Mouse (Mus musculus) kidney, embryonic 14.5 days (tissue): ENCODE measurements around the gene Wdr13. TPM values are rescaled to one million over a fixed set of nuclear protein-coding genes. Genes with fewer than 3 reads are reported as not detected.
"Not testable (repeated sequence)": the region's sequence is repeated elsewhere in the genome, so short reads cannot be mapped to it uniquely, and the experiment has no call there.

Experiments used
- ATAC-seq: fragments of 200-750 bp; cut with Nextera tagmentation; 2 replicates; pipeline ENCODE4 v1.8.0; 2017; ENCODE audit warnings: moderate number of reproducible peaks, mild to moderate bottlenecking, moderate TSS enrichment, moderate library complexity; ENCODE audit not compliant: low FRiP score, low TSS enrichment
- H3K27ac ChIP-seq: fragments of 300-500 bp; sonication (generic); 2 replicates; pipeline ENCODE4 v1.5.1; 2014; ENCODE audit warnings: low read depth, mild to moderate bottlenecking, low read length, moderate library complexity, mixed read lengths
- H3K27me3 ChIP-seq: fragments of 300-500 bp; sonication (generic); 2 replicates; pipeline ENCODE4 v1.6.1; 2014; ENCODE audit warnings: mild to moderate bottlenecking, low read length; ENCODE audit not compliant: control insufficient read depth, insufficient read depth
- H3K36me3 ChIP-seq: fragments of 300-500 bp; sonication (generic); 2 replicates; pipeline ENCODE4 v1.6.1; 2014; ENCODE audit warnings: low read length, mixed read lengths; ENCODE audit not compliant: control insufficient read depth, insufficient read depth
- H3K4me1 ChIP-seq: fragments of 300-500 bp; sonication (generic); 2 replicates; pipeline ENCODE4 v1.6.1; 2014; ENCODE audit warnings: low read length, mixed read lengths; ENCODE audit not compliant: control insufficient read depth, insufficient read depth
- H3K4me2 ChIP-seq: fragments of 300-500 bp; sonication (generic); replicated peaks from 2 replicates; pipeline ENCODE4 v1.6.1; 2014; ENCODE audit warnings: low read depth, mild to moderate bottlenecking, low read length
- H3K4me3 ChIP-seq: fragments of 300-500 bp; sonication (generic); 2 replicates; pipeline ENCODE4 v1.5.1; 2014; ENCODE audit warnings: mild to moderate bottlenecking, low read length
- H3K9ac ChIP-seq: fragments of 300-500 bp; sonication (generic); 2 replicates; pipeline ENCODE4 v1.6.1; 2014; ENCODE audit warnings: low read depth, mild to moderate bottlenecking, low read length, moderate library complexity
- H3K9me3 ChIP-seq: fragments of 300-500 bp; sonication (generic); 2 replicates; pipeline ENCODE4 v1.6.1; 2016; ENCODE audit warnings: low read length; ENCODE audit not compliant: control insufficient read depth
- WGBS: fragments of 180-500 bp; shearing (Covaris S2); extraction: QIAGEN DNeasy Blood & Tissue Kit; methylation state at CpG from one replicate; pipeline ENCODE4 v1.1.7; 2014; 5-methylcytosine and 5-hydroxymethylcytosine counted together
- polyA plus RNA-seq: library from polyadenylated mRNA; unstranded; fragments of >200 nt; fragmentation: Nextera tagmentation; extraction: Ambion mirVana; gene quantifications from 2 replicates; pipeline ENCODE4 v1.2.1, GENCODE M21; 2014

Gene Wdr13
- polyA plus RNA-seq, 1 experiment from 2014 or later, result 21.3 TPM

GRCm38 (mm10) chrX:8123821-8124470 lies 8.7 kb downstream of the Wdr13 start:
- ATAC-seq, result no peak
- H3K4me1 ChIP-seq, result no peaks in the 10 kb centered on the region

GRCm38 (mm10) chrX:8117264-8117663 lies 15.4 kb downstream of the Wdr13 start:
- Histone ChIP-seq H3K4me3 (no peak overlapping the region), H3K9ac (no peak overlapping the region), H3K27ac (no peak overlapping the region), H3K36me3 (no peaks in the 10 kb centered on the region), H3K27me3 (no peaks in the 10 kb centered on the region), H3K9me3 (no peaks in the 10 kb centered on the region), H3K4me1 (no peaks in the 10 kb centered on the region), H3K4me2 (no peak overlapping the region)
- no peak for ATAC-seq

More at GRCm38 (mm10) chrX:8123821-8124470, 8.7 kb downstream of the Wdr13 start:
- Histone ChIP-seq H3K9me3 (no peaks in the 10 kb centered on the region), H3K27ac (no peak overlapping the region), H3K9ac (no peak overlapping the region), H3K27me3 (no peaks in the 10 kb centered on the region), H3K4me3 (no peak overlapping the region), H3K36me3 (peaks cover 3% of the 10 kb centered on the region; the same call in 1 of the 2 replicates), H3K4me2 (no peak overlapping the region)
- WGBS, result 88% methylated on average over 6 of the region's 6 CpGs

- no peak for ATAC-seq
- Histone ChIP-seq H3K9ac (no peak overlapping the region), H3K27me3 (no peaks in the 10 kb centered on the region), H3K4me1 (no peaks in the 10 kb centered on the region), H3K4me3 (no peak overlapping the region), H3K9me3 (no peaks in the 10 kb centered on the region), H3K36me3 (no peaks in the 10 kb centered on the region), H3K4me2 (no peak overlapping the region), H3K27ac (no peak overlapping the region)
- WGBS, result 78% methylated on average over 4 of the region's 4 CpGs
Observed at GRCm38 (mm10) chrX:8115275-8115674, 17.4 kb downstream of the Wdr13 start.

GRCm38 (mm10) chrX:8105019-8105418 lies 27.7 kb downstream of the Wdr13 start:
- Histone ChIP-seq H3K4me3 (no peak overlapping the region), H3K9ac (no peak overlapping the region), H3K27me3 (no peaks in the 10 kb centered on the region), H3K4me1 (no peaks in the 10 kb centered on the region), H3K9me3 (no peaks in the 10 kb centered on the region), H3K36me3 (no peaks in the 10 kb centered on the region), H3K4me2 (no peak overlapping the region), H3K27ac (no peak overlapping the region)
- 90% methylated on average over 3 of the region's 3 CpGs for WGBS
- ATAC-seq, result no peak

- no peaks in the 10 kb centered on the region for H3K9me3 ChIP-seq
- no peak overlapping the region for H3K4me3 ChIP-seq
- WGBS, result 66% methylated on average over 7 of the region's 7 CpGs
- H3K27me3 ChIP-seq, result no peaks in the 10 kb centered on the region
- no peaks in the 10 kb centered on the region for H3K4me1 ChIP-seq
- H3K36me3 ChIP-seq, result no peaks in the 10 kb centered on the region
- H3K9ac ChIP-seq, result no peak overlapping the region
- H3K27ac ChIP-seq, result no peak overlapping the region
- no peak for ATAC-seq
- no peak overlapping the region for H3K4me2 ChIP-seq
Observed at GRCm38 (mm10) chrX:8102213-8102668, 30.5 kb downstream of the Wdr13 start.

GRCm38 (mm10) chrX:8101017-8101416 lies 31.7 kb downstream of the Wdr13 start:
- 0 out of 2 replicates have a peak, but pooled peaks have one; percentile 24 for ATAC-seq
- Histone ChIP-seq H3K9ac (no peak overlapping the region), H3K36me3 (no peaks in the 10 kb centered on the region), H3K27me3 (no peaks in the 10 kb centered on the region), H3K4me2 (0 out of 2 replicates have a peak overlapping the region, but pooled peaks have one; percentile 4), H3K4me1 (no peaks in the 10 kb centered on the region), H3K27ac (no peak overlapping the region), H3K9me3 (no peaks in the 10 kb centered on the region), H3K4me3 (no peak overlapping the region)
- WGBS, result 28% methylated on average over 3 of the region's 3 CpGs

GRCm38 (mm10) chrX:8099435-8099834 lies 33.3 kb downstream of the Wdr13 start:
- no peak overlapping the region for H3K9ac ChIP-seq
- no peak overlapping the region for H3K4me3 ChIP-seq
- no peaks in the 10 kb centered on the region for H3K36me3 ChIP-seq
- no peaks in the 10 kb centered on the region for H3K27me3 ChIP-seq
- 70% methylated on average over 4 of the region's 4 CpGs for WGBS
- no peak overlapping the region for H3K27ac ChIP-seq
- H3K4me2 ChIP-seq, result no peak overlapping the region
- no peak for ATAC-seq
- no peaks in the 10 kb centered on the region for H3K9me3 ChIP-seq
- H3K4me1 ChIP-seq, result no peaks in the 10 kb centered on the region

GRCm38 (mm10) chrX:8096787-8097242 lies 35.9 kb downstream of the Wdr13 start:
- Histone ChIP-seq H3K27ac (no peak overlapping the region), H3K27me3 (no peaks in the 10 kb centered on the region), H3K4me1 (no peaks in the 10 kb centered on the region), H3K9ac (peak overlapping the region; percentile 18; the same call in 1 of the 2 replicates), H3K4me2 (peak overlapping the region; percentile 30), H3K36me3 (no peaks in the 10 kb centered on the region), H3K4me3 (peak overlapping the region; percentile 18; the same call in 1 of the 2 replicates), H3K9me3 (no peaks in the 10 kb centered on the region)
- ATAC-seq, result peak; percentile 97
- WGBS, result 33% methylated on average over 17 of the region's 19 CpGs

- peak; percentile 94 for ATAC-seq
- 25% methylated on average over 8 of the region's 48 CpGs for WGBS
- H3K9me3 ChIP-seq, H3K27ac ChIP-seq, H3K27me3 ChIP-seq, H3K36me3 ChIP-seq, H3K4me1 ChIP-seq: not testable (repeated sequence)
- H3K4me2 ChIP-seq, result peak overlapping the region; percentile 36
- 0 out of 2 replicates have a peak overlapping the region, but pooled peaks have one; percentile 28 for H3K9ac ChIP-seq
- H3K4me3 ChIP-seq, result peak overlapping the region; percentile 28
Observed at GRCm38 (mm10) chrX:8096068-8096786, 36.5 kb downstream of the Wdr13 start.
